Mouse (Mus musculus) lung, embryonic 15.5 days (tissue): ENCODE measurements around the gene Mut. TPM values are rescaled to one million over a fixed set of nuclear protein-coding genes. Genes with fewer than 3 reads are reported as not detected.
A peak's percentile ranks its signal among the peaks of the same experiment; 100 is the strongest.

ENCODE experiments used
- ATAC-seq: fragments of 200-750 bp; cut with Nextera tagmentation; 2 replicates; pipeline ENCODE4 v1.8.0; 2017; ENCODE audit warnings: moderate number of reproducible peaks, borderline replicate concordance; ENCODE audit not compliant: low FRiP score, low TSS enrichment; ENCODE audit errors: extremely low read depth
- H3K27ac ChIP-seq: fragments of 300-500 bp; sonication (generic); 2 replicates; pipeline ENCODE4 v1.5.1; 2015; ENCODE audit warnings: moderate library complexity, mild to moderate bottlenecking, inconsistent platforms
- H3K27me3 ChIP-seq: fragments of 300-500 bp; sonication (generic); 2 replicates; pipeline ENCODE4 v1.6.1; 2015; ENCODE audit warnings: inconsistent platforms
- H3K36me3 ChIP-seq: fragments of 300-500 bp; sonication (generic); 2 replicates; pipeline ENCODE4 v1.6.1; 2015; ENCODE audit warnings: inconsistent platforms
- H3K4me1 ChIP-seq: fragments of 300-500 bp; sonication (generic); 2 replicates; pipeline ENCODE4 v1.6.1; 2015; ENCODE audit warnings: inconsistent platforms
- H3K4me2 ChIP-seq: fragments of 300-500 bp; sonication (generic); 2 replicates; pipeline ENCODE4 v1.6.1; 2015; ENCODE audit warnings: inconsistent platforms, mild to moderate bottlenecking, moderate library complexity
- H3K4me3 ChIP-seq: fragments of 300-500 bp; sonication (generic); 2 replicates; pipeline ENCODE4 v1.5.1; 2015; ENCODE audit warnings: mild to moderate bottlenecking, inconsistent platforms
- H3K9ac ChIP-seq: fragments of 300-500 bp; sonication (generic); 2 replicates; pipeline ENCODE4 v1.6.1; 2015; ENCODE audit warnings: inconsistent platforms
- H3K9me3 ChIP-seq: fragments of 300-500 bp; sonication (generic); 2 replicates; pipeline ENCODE4 v1.6.1; 2016; ENCODE audit warnings: inconsistent platforms
- WGBS: fragments of 180-500 bp; shearing (Covaris S2); methylation state at CpG from one replicate; pipeline ENCODE4 v1.1.7; 2015; 5-methylcytosine and 5-hydroxymethylcytosine counted together
- polyA plus RNA-seq: library from polyadenylated mRNA; unstranded; fragments of >200 nt; fragmentation: Nextera tagmentation; extraction: Ambion mirVana; gene quantifications from 2 replicates; pipeline ENCODE4 v1.2.1, GENCODE M21; 2015

Gene Mut
- polyA plus RNA-seq = 34.8 and 39.7 TPM in 2 replicates

- H3K9ac ChIP-seq = peak within 1 kb of the TSS; percentile 73
- peaks cover 8% of the 10 kb centered on the region for H3K4me1 ChIP-seq
- peaks cover 14% of the 10 kb centered on the region; the same call in 1 of the 2 replicates for H3K36me3 ChIP-seq
- H3K4me3 ChIP-seq = peak within 1 kb of the TSS; percentile 76
- H3K4me2 ChIP-seq = peak within 1 kb of the TSS; percentile 69
- ATAC-seq = peak; percentile 100
- H3K27me3 ChIP-seq = no peaks in the 10 kb centered on the region
- peak within 1 kb of the TSS; percentile 96 for H3K27ac ChIP-seq
- WGBS = under 1% methylated on average over 50 of the region's 50 CpGs
- H3K9me3 ChIP-seq = no peaks in the 10 kb centered on the region
These were observed at the start of gene Mut, which contains the start of gene Cenpq for GRCm38 (mm10) chr17:40934420-40935231. Mut (plus strand) TSS chr17:40934685. Cenpq (minus strand) TSS chr17:40935047.

GRCm38 (mm10) chr17:40885155-40885554 lies 49.3 kb upstream of the Mut start:
- 49% methylated on average over 4 of the region's 4 CpGs for WGBS
- no peak for ATAC-seq
- no peak overlapping the region for H3K27ac ChIP-seq

GRCm38 (mm10) chr17:40887849-40888536 lies 46.5 kb upstream of the Mut start:
- Histone ChIP-seq H3K27me3 (no peaks in the 10 kb centered on the region), H3K9me3 (no peaks in the 10 kb centered on the region), H3K4me2 (no peak overlapping the region), H3K4me1 (no peaks in the 10 kb centered on the region), H3K27ac (no peak overlapping the region), H3K4me3 (no peak overlapping the region), H3K9ac (no peak overlapping the region), H3K36me3 (no peaks in the 10 kb centered on the region)
- ATAC-seq = no peak
- WGBS = 71% methylated on average over 4 of the region's 4 CpGs

More at GRCm38 (mm10) chr17:40885155-40885554, 49.3 kb upstream of the Mut start:
- Histone ChIP-seq H3K27me3 (no peaks in the 10 kb centered on the region), H3K36me3 (no peaks in the 10 kb centered on the region), H3K9ac (no peak overlapping the region), H3K4me2 (no peak overlapping the region), H3K4me1 (no peaks in the 10 kb centered on the region), H3K4me3 (no peak overlapping the region), H3K9me3 (no peaks in the 10 kb centered on the region)

- Histone ChIP-seq H3K4me1 (no peaks in the 10 kb centered on the region), H3K27me3 (no peaks in the 10 kb centered on the region), H3K36me3 (no peaks in the 10 kb centered on the region), H3K4me2 (no peak overlapping the region), H3K27ac (no peak overlapping the region), H3K9ac (no peak overlapping the region), H3K9me3 (no peaks in the 10 kb centered on the region), H3K4me3 (no peak overlapping the region)
- 60% methylated on average over 1 of the region's 1 CpGs for WGBS
- ATAC-seq = no peak
These were observed 37.6 kb upstream of the Mut start for GRCm38 (mm10) chr17:40896863-40897262.

GRCm38 (mm10) chr17:40899783-40900363 lies 34.6 kb upstream of the Mut start:
- H3K4me3 ChIP-seq = no peak overlapping the region
- ATAC-seq = no peak
- no peaks in the 10 kb centered on the region for H3K4me1 ChIP-seq
- H3K4me2 ChIP-seq = no peak overlapping the region
- WGBS = 51% methylated on average over 4 of the region's 4 CpGs
- no peaks in the 10 kb centered on the region for H3K27me3 ChIP-seq
- no peak overlapping the region for H3K9ac ChIP-seq
- no peaks in the 10 kb centered on the region for H3K36me3 ChIP-seq
- H3K27ac ChIP-seq = no peak overlapping the region
- H3K9me3 ChIP-seq = no peaks in the 10 kb centered on the region

GRCm38 (mm10) chr17:40903345-40903744 lies 31.1 kb upstream of the Mut start:
- H3K27ac ChIP-seq = no peak overlapping the region
- 46% methylated on average over 4 of the region's 4 CpGs for WGBS
- no peaks in the 10 kb centered on the region for H3K4me1 ChIP-seq
- H3K36me3 ChIP-seq = no peaks in the 10 kb centered on the region
- H3K4me2 ChIP-seq = no peak overlapping the region
- no peaks in the 10 kb centered on the region for H3K9me3 ChIP-seq
- no peak for ATAC-seq
- no peak overlapping the region for H3K9ac ChIP-seq
- no peak overlapping the region for H3K4me3 ChIP-seq
- no peaks in the 10 kb centered on the region for H3K27me3 ChIP-seq

- Histone ChIP-seq H3K9ac (no peak overlapping the region), H3K9me3 (no peaks in the 10 kb centered on the region), H3K36me3 (no peaks in the 10 kb centered on the region), H3K4me1 (no peaks in the 10 kb centered on the region), H3K27ac (no peak overlapping the region), H3K4me3 (no peak overlapping the region), H3K27me3 (no peaks in the 10 kb centered on the region), H3K4me2 (peak overlapping the region; percentile 43; the same call in 1 of the 2 replicates)
- 11% methylated on average over 11 of the region's 11 CpGs for WGBS
- no peak for ATAC-seq
These were observed 30.4 kb upstream of the Mut start for GRCm38 (mm10) chr17:40904056-40904597.

GRCm38 (mm10) chr17:40904721-40905154 lies 29.7 kb upstream of the Mut start:
- no peaks in the 10 kb centered on the region for H3K4me1 ChIP-seq
- no peak overlapping the region for H3K27ac ChIP-seq
- no peak overlapping the region for H3K4me3 ChIP-seq
- ATAC-seq = no peak
- H3K4me2 ChIP-seq = peak overlapping the region; percentile 43; the same call in 1 of the 2 replicates
- no peaks in the 10 kb centered on the region for H3K27me3 ChIP-seq
- no peaks in the 10 kb centered on the region for H3K9me3 ChIP-seq
- H3K36me3 ChIP-seq = no peaks in the 10 kb centered on the region
- H3K9ac ChIP-seq = no peak overlapping the region
- WGBS = 5% methylated on average over 13 of the region's 14 CpGs

- Histone ChIP-seq H3K4me3 (no peak within 1 kb of the TSS), H3K9ac (no peak within 1 kb of the TSS), H3K27ac (no peak within 1 kb of the TSS)
These were observed 20.2 kb upstream of the Mut start, which contains the start of gene Glyatl3 for GRCm38 (mm10) chr17:40914250-40914649. Glyatl3 (minus strand) TSS chr17:40914350.

GRCm38 (mm10) chr17:40915499-40915898 lies 19.0 kb upstream of the Mut start:
- H3K36me3 ChIP-seq = no peaks in the 10 kb centered on the region
- H3K4me3 ChIP-seq = no peak overlapping the region
- no peak overlapping the region for H3K27ac ChIP-seq
- H3K9me3 ChIP-seq = no peaks in the 10 kb centered on the region
- no peak for ATAC-seq
- no peaks in the 10 kb centered on the region for H3K4me1 ChIP-seq
- 95% methylated on average over 2 of the region's 2 CpGs for WGBS
- no peak overlapping the region for H3K9ac ChIP-seq
- H3K4me2 ChIP-seq = no peak overlapping the region
- H3K27me3 ChIP-seq = no peaks in the 10 kb centered on the region

More at GRCm38 (mm10) chr17:40914250-40914649, 20.2 kb upstream of the Mut start, which contains the start of gene Glyatl3:
- H3K9me3 ChIP-seq = no peaks in the 10 kb centered on the region
- no peak for ATAC-seq
- H3K4me1 ChIP-seq = no peaks in the 10 kb centered on the region
- 87% methylated on average over 2 of the region's 2 CpGs for WGBS
- H3K4me2 ChIP-seq = no peak within 1 kb of the TSS
- H3K27me3 ChIP-seq = no peaks in the 10 kb centered on the region
- no peaks in the 10 kb centered on the region for H3K36me3 ChIP-seq

GRCm38 (mm10) chr17:40933985-40934384 lies 500 bp upstream of the Mut start:
- Histone ChIP-seq H3K4me2 (peak overlapping the region; percentile 69), H3K27ac (peak overlapping the region; percentile 96; the same call in 1 of the 2 replicates), H3K27me3 (no peaks in the 10 kb centered on the region), H3K36me3 (peaks cover 18% of the 10 kb centered on the region), H3K4me1 (peaks cover 8% of the 10 kb centered on the region), H3K9me3 (no peaks in the 10 kb centered on the region), H3K4me3 (peak overlapping the region; percentile 76), H3K9ac (peak overlapping the region; percentile 44)
- under 1% methylated on average over 14 of the region's 14 CpGs for WGBS
- no peak; the same call in 1 of the 2 replicates for ATAC-seq
